8 mouse cellular contexts compared by ENCODE assay signal in genomic region chr7:76941531-76941930, GRCm38 (mm10).
DNase-seq lines count a peak whose midpoint lies in the region; ATAC-seq and TF ChIP-seq lines count a peak whose summit lies in the region.

No protein-coding gene starts in this region.

- DNase-seq in cerebellum, adult 2 months: peak in 1 of 2 experiments; percentile 20
- no peak for DNase-seq in cerebellum, adult 9-11 months
- peak; percentile 29 for DNase-seq in liver, adult 2 months (ENCODE audit: extremely low read depth, low read depth, low spot score)
- no peak for DNase-seq in liver
- peak; percentile 16 for DNase-seq in adipocyte (ENCODE audit: low spot score)
- peak; percentile 19 for DNase-seq in gastrocnemius, postnatal 10 days
- peak; percentile 26 for DNase-seq in limb, embryonic 11.5 days (ENCODE audit: low spot score)
- peak; percentile 1 for DNase-seq in thymus, postnatal 25 days

- H3K9ac ChIP-seq in liver, adult 2 months (ENCODE audit: low read depth, low read length): no peak overlapping the region
- no peak overlapping the region for H3K9ac ChIP-seq in limb, embryonic 11.5 days (ENCODE audit: low read length)

- H3K36me3 ChIP-seq in liver, adult 2 months (ENCODE audit: control insufficient read depth, insufficient read depth, low read length): no peaks in the 10 kb centered on the region
- H3K36me3 ChIP-seq in limb, embryonic 11.5 days (ENCODE audit: control insufficient read depth, insufficient read depth, low read length): no peaks in the 10 kb centered on the region

- no peaks in the 10 kb centered on the region for H3K9me3 ChIP-seq in limb, embryonic 11.5 days (ENCODE audit: control insufficient read depth, low read length)

- no peaks in the 10 kb centered on the region for H3K79me2 ChIP-seq in liver, adult 2 months (ENCODE audit: control insufficient read depth, insufficient read depth, low read length)

- no peak for ATAC-seq in limb, embryonic 11.5 days (ENCODE audit: insufficient number of reproducible peaks, low FRiP score, low TSS enrichment, low read depth)

- no peaks in the 10 kb centered on the region for H3K4me1 ChIP-seq in cerebellum, adult 2 months (ENCODE audit: control insufficient read depth, insufficient read depth, low read length)
- no peaks in the 10 kb centered on the region for H3K4me1 ChIP-seq in liver, adult 2 months (ENCODE audit: control insufficient read depth, insufficient read depth, low read length)
- no peaks in the 10 kb centered on the region for H3K4me1 ChIP-seq in limb, embryonic 11.5 days (ENCODE audit: control insufficient read depth, insufficient read depth, low read length)

- no peak for TF ChIP-seq POLR2A in cerebellum, adult 2 months (IDR thresholded peaks at IDR 0.05; ENCODE audit: borderline replicate concordance, insufficient read depth, low read length)
- TF ChIP-seq POLR2A in liver, adult 2 months (IDR thresholded peaks at IDR 0.05; ENCODE audit: extremely low read depth, insufficient read depth, low read length): no peak

- no peaks in the 10 kb centered on the region for H3K27me3 ChIP-seq in cerebellum, adult 2 months (ENCODE audit: control insufficient read depth, insufficient read depth, low read length)
- H3K27me3 ChIP-seq in liver, adult 2 months (ENCODE audit: control insufficient read depth, insufficient read depth, low read length): no peaks in the 10 kb centered on the region
- H3K27me3 ChIP-seq in limb, embryonic 11.5 days (ENCODE audit: control insufficient read depth, insufficient read depth, low read length): no peaks in the 10 kb centered on the region

- peak; percentile 45; the same call in 1 of the 2 replicates for TF ChIP-seq CTCF in cerebellum, adult 2 months (IDR thresholded peaks at IDR 0.05; ENCODE audit: borderline replicate concordance, insufficient read depth, low read depth, low read length)
- peak; percentile 76 for TF ChIP-seq CTCF in liver, adult 2 months (IDR thresholded peaks at IDR 0.05; ENCODE audit: low read depth, low read length)

- no peak overlapping the region for H3K27ac ChIP-seq in cerebellum, adult 2 months (ENCODE audit: insufficient read depth, low read length)
- H3K27ac ChIP-seq in liver, adult 2 months (replicated peaks; ENCODE audit: insufficient read depth, low read depth, low read length): no peak overlapping the region
- H3K27ac ChIP-seq in limb, embryonic 11.5 days (replicated peaks; ENCODE audit: low read depth, low read length): no peak overlapping the region

- no peak overlapping the region for H3K4me3 ChIP-seq in cerebellum, adult 2 months (replicated peaks; ENCODE audit: insufficient read depth, low read depth, low read length)
- H3K4me3 ChIP-seq in liver, adult 2 months (ENCODE audit: insufficient read depth, low read depth, low read length): no peak overlapping the region
- H3K4me3 ChIP-seq in limb, embryonic 11.5 days (ENCODE audit: low read depth, low read length): no peak overlapping the region

- H3K4me2 ChIP-seq in limb, embryonic 11.5 days (ENCODE audit: low read depth, severe bottlenecking): no peak overlapping the region

Comparison
In these comparisons a context has a peak if more than half of its experiments do, and no peak if none do; other contexts are left out.
1. DNase-seq: peak in liver, adult 2 months (single experiment), adipocyte (single experiment), gastrocnemius, postnatal 10 days (single experiment), limb, embryonic 11.5 days (single experiment) and thymus, postnatal 25 days (single experiment); none in cerebellum, adult 9-11 months (single experiment) and liver (single experiment).